Mouse (Mus musculus) hindbrain, embryonic 15.5 days (tissue): Measurements from ENCODE around the gene Foxq1. TPM values are rescaled to one million over a fixed set of nuclear protein-coding genes. Genes with fewer than 3 reads are reported as not detected.

Experiments used
- ATAC-seq: fragments of 200-750 bp; cut with Nextera tagmentation; 2 replicates; pipeline ENCODE4 v1.8.0; 2017; ENCODE audit warnings: low read depth, moderate number of reproducible peaks, moderate TSS enrichment; ENCODE audit not compliant: low FRiP score
- H3K27ac ChIP-seq: fragments of 300-500 bp; sonication (generic); replicated peaks from 2 replicates; pipeline ENCODE4 v1.5.1; 2015; ENCODE audit warnings: mild to moderate bottlenecking, inconsistent platforms
- H3K27me3 ChIP-seq: fragments of 300-500 bp; sonication (generic); 2 replicates; pipeline ENCODE4 v1.6.1; 2015; ENCODE audit warnings: control low read depth, inconsistent platforms
- H3K36me3 ChIP-seq: fragments of 300-500 bp; sonication (generic); 2 replicates; pipeline ENCODE4 v1.6.1; 2015; ENCODE audit warnings: control low read depth, inconsistent platforms
- H3K4me1 ChIP-seq: fragments of 300-500 bp; sonication (generic); replicated peaks from 2 replicates; pipeline ENCODE4 v1.6.1; 2015; ENCODE audit warnings: control low read depth, inconsistent platforms
- H3K4me2 ChIP-seq: fragments of 300-500 bp; sonication (generic); 2 replicates; pipeline ENCODE4 v1.6.1; 2015; ENCODE audit warnings: moderate library complexity, mild to moderate bottlenecking, inconsistent platforms
- H3K4me3 ChIP-seq: fragments of 300-500 bp; sonication (generic); 2 replicates; pipeline ENCODE4 v1.5.1; 2015; ENCODE audit warnings: mild to moderate bottlenecking, inconsistent platforms
- H3K9ac ChIP-seq: fragments of 300-500 bp; sonication (generic); 2 replicates; pipeline ENCODE4 v1.6.1; 2015; ENCODE audit warnings: inconsistent platforms
- H3K9me3 ChIP-seq: fragments of 300-500 bp; sonication (generic); 2 replicates; pipeline ENCODE4 v1.6.1; 2016; ENCODE audit warnings: control low read depth, inconsistent platforms
- WGBS: fragments of 180-500 bp; shearing (Covaris S2); methylation state at CpG from one replicate; pipeline ENCODE4 v1.1.7; 2015; 5-methylcytosine and 5-hydroxymethylcytosine counted together
- polyA plus RNA-seq: library from polyadenylated mRNA; unstranded; fragments of >200 nt; fragmentation: Nextera tagmentation; extraction: Ambion mirVana; gene quantifications from 2 replicates; pipeline ENCODE4 v1.2.1, GENCODE M21; 2015

The Foxq1 gene
- polyA plus RNA-seq, 1 experiment from 2014 or later, result 2.4 TPM

GRCm38 (mm10) chr13:31576696-31577095, 20.8 kb downstream of the Foxq1 start:
- Histone ChIP-seq H3K9ac (no peak overlapping the region), H3K27me3 (no peaks in the 10 kb centered on the region), H3K36me3 (no peaks in the 10 kb centered on the region), H3K27ac (no peak overlapping the region), H3K9me3 (no peaks in the 10 kb centered on the region), H3K4me2 (no peak overlapping the region), H3K4me1 (no peaks in the 10 kb centered on the region; the same call in 1 of the 2 replicates), H3K4me3 (no peak overlapping the region)
- no peak for ATAC-seq
- WGBS, result 58% methylated on average over 4 of the region's 4 CpGs

- H3K4me3 ChIP-seq, result no peak overlapping the region
- 21% methylated on average over 6 of the region's 6 CpGs for WGBS
- no peak overlapping the region for H3K4me2 ChIP-seq
- H3K9me3 ChIP-seq, result no peaks in the 10 kb centered on the region
- no peaks in the 10 kb centered on the region; the same call in 1 of the 2 replicates for H3K4me1 ChIP-seq
- ATAC-seq, result peak; percentile 51
- H3K27me3 ChIP-seq, result no peaks in the 10 kb centered on the region
- no peaks in the 10 kb centered on the region for H3K36me3 ChIP-seq
- H3K9ac ChIP-seq, result no peak overlapping the region
- H3K27ac ChIP-seq, result no peak overlapping the region
Measured at GRCm38 (mm10) chr13:31577576-31577975, 21.6 kb downstream of the Foxq1 start.

GRCm38 (mm10) chr13:31578389-31578788, 22.5 kb downstream of the Foxq1 start:
- no peak overlapping the region for H3K4me3 ChIP-seq
- H3K27ac ChIP-seq, result no peak overlapping the region
- ATAC-seq, result no peak
- H3K36me3 ChIP-seq, result no peaks in the 10 kb centered on the region
- no peaks in the 10 kb centered on the region for H3K9me3 ChIP-seq
- H3K4me2 ChIP-seq, result no peak overlapping the region
- no peaks in the 10 kb centered on the region; the same call in 1 of the 2 replicates for H3K4me1 ChIP-seq
- WGBS, result 44% methylated on average over 10 of the region's 10 CpGs
- H3K27me3 ChIP-seq, result no peaks in the 10 kb centered on the region
- H3K9ac ChIP-seq, result no peak overlapping the region

GRCm38 (mm10) chr13:31579866-31580265, 23.9 kb downstream of the Foxq1 start:
- no peaks in the 10 kb centered on the region for H3K9me3 ChIP-seq
- H3K4me1 ChIP-seq, result no peaks in the 10 kb centered on the region; the same call in 1 of the 2 replicates
- H3K36me3 ChIP-seq, result no peaks in the 10 kb centered on the region
- no peak overlapping the region for H3K9ac ChIP-seq
- H3K4me2 ChIP-seq, result no peak overlapping the region
- no peak for ATAC-seq
- H3K27me3 ChIP-seq, result no peaks in the 10 kb centered on the region
- 69% methylated on average over 9 of the region's 9 CpGs for WGBS
- no peak overlapping the region for H3K4me3 ChIP-seq
- H3K27ac ChIP-seq, result no peak overlapping the region

GRCm38 (mm10) chr13:31587341-31587740, 31.4 kb downstream of the Foxq1 start:
- Histone ChIP-seq H3K27ac (no peak overlapping the region), H3K9ac (no peak overlapping the region), H3K4me3 (no peak overlapping the region), H3K4me1 (no peaks in the 10 kb centered on the region), H3K36me3 (no peaks in the 10 kb centered on the region), H3K9me3 (no peaks in the 10 kb centered on the region), H3K27me3 (no peaks in the 10 kb centered on the region), H3K4me2 (no peak overlapping the region)
- 73% methylated on average over 5 of the region's 5 CpGs for WGBS
- no peak for ATAC-seq

GRCm38 (mm10) chr13:31599576-31599975, 43.6 kb downstream of the Foxq1 start:
- Histone ChIP-seq H3K27ac (no peak overlapping the region), H3K27me3 (no peaks in the 10 kb centered on the region), H3K4me1 (no peaks in the 10 kb centered on the region), H3K4me3 (no peak overlapping the region), H3K36me3 (no peaks in the 10 kb centered on the region), H3K4me2 (no peak overlapping the region), H3K9me3 (no peaks in the 10 kb centered on the region), H3K9ac (no peak overlapping the region)
- no peak for ATAC-seq
- 89% methylated on average over 5 of the region's 5 CpGs for WGBS

GRCm38 (mm10) chr13:31603964-31604363, 48.0 kb downstream of the Foxq1 start:
- no peak overlapping the region for H3K4me2 ChIP-seq
- no peaks in the 10 kb centered on the region for H3K4me1 ChIP-seq
- ATAC-seq, result no peak
- H3K9me3 ChIP-seq, result no peaks in the 10 kb centered on the region
- no peaks in the 10 kb centered on the region for H3K27me3 ChIP-seq
- no peaks in the 10 kb centered on the region for H3K36me3 ChIP-seq
- no peak overlapping the region for H3K4me3 ChIP-seq
- no peak overlapping the region for H3K27ac ChIP-seq
- H3K9ac ChIP-seq, result no peak overlapping the region
- WGBS, result 73% methylated on average over 6 of the region's 6 CpGs

Other genes with a start within 250 kb of the Foxq1 start
- not detected in 2 replicates for gene A530084C06Rik, start 3.2 kb downstream of the Foxq1 start, polyA plus RNA-seq
- 5.2 and 5.5 TPM in 2 replicates for gene Foxf2, start 69.7 kb downstream of the Foxq1 start, polyA plus RNA-seq